Mouse (Mus musculus) neural tube, embryonic 14.5 days (tissue): Measurements from ENCODE around the gene Hmgcs2. TPM values are rescaled to one million over a fixed set of nuclear protein-coding genes. Genes with fewer than 3 reads are reported as not detected.
A peak's percentile ranks its signal among the peaks of the same experiment; 100 is the strongest.

Experiments
- ATAC-seq: fragments of 200-750 bp; cut with Nextera tagmentation; 2 replicates; pipeline ENCODE4 v1.8.0; 2017; ENCODE audit warnings: low read depth, mild to moderate bottlenecking, moderate TSS enrichment, moderate library complexity
- H3K27ac ChIP-seq: fragments of 300-500 bp; sonication (generic); 2 replicates; pipeline ENCODE4 v1.5.1; 2014; ENCODE audit warnings: low read depth, mild to moderate bottlenecking, control low read depth, low read length, moderate library complexity, mixed read lengths
- H3K27me3 ChIP-seq: fragments of 300-500 bp; sonication (generic); 2 replicates; pipeline ENCODE4 v1.6.1; 2014; ENCODE audit warnings: low read length; ENCODE audit not compliant: control insufficient read depth, insufficient read depth
- H3K36me3 ChIP-seq: fragments of 300-500 bp; sonication (generic); 2 replicates; pipeline ENCODE4 v1.6.1; 2014; ENCODE audit warnings: low read length, mixed read lengths; ENCODE audit not compliant: control insufficient read depth, insufficient read depth
- H3K4me1 ChIP-seq: fragments of 300-500 bp; sonication (generic); 2 replicates; pipeline ENCODE4 v1.6.1; 2014; ENCODE audit warnings: low read length; ENCODE audit not compliant: control insufficient read depth, insufficient read depth
- H3K4me2 ChIP-seq: fragments of 300-500 bp; sonication (generic); 2 replicates; pipeline ENCODE4 v1.6.1; 2014; ENCODE audit warnings: mild to moderate bottlenecking, low read depth, low read length, control low read depth
- H3K4me3 ChIP-seq: fragments of 300-500 bp; sonication (generic); 2 replicates; pipeline ENCODE4 v1.5.1; 2014; ENCODE audit warnings: low read depth, low read length, control low read depth, mixed read lengths
- H3K9ac ChIP-seq: fragments of 300-500 bp; sonication (generic); replicated peaks from 2 replicates; pipeline ENCODE4 v1.6.1; 2014; ENCODE audit warnings: low read depth, mild to moderate bottlenecking, control low read depth, low read length, mixed read lengths
- H3K9me3 ChIP-seq: fragments of 300-500 bp; sonication (generic); 2 replicates; pipeline ENCODE4 v1.6.1; 2016; ENCODE audit warnings: low read length; ENCODE audit not compliant: control insufficient read depth
- WGBS: fragments of 180-500 bp; shearing (Covaris S2); extraction: QIAGEN DNeasy Blood & Tissue Kit; methylation state at CpG from one replicate; pipeline ENCODE4 v1.1.7; 2014; 5-methylcytosine and 5-hydroxymethylcytosine counted together
- polyA plus RNA-seq: library from polyadenylated mRNA; unstranded; fragments of >200 nt; fragmentation: Nextera tagmentation; extraction: Ambion mirVana; gene quantifications from 2 replicates; pipeline ENCODE4 v1.2.1, GENCODE M21; 2014

Hmgcs2 gene
- polyA plus RNA-seq, 1 experiment from 2014 or later: 6.5 TPM

DNA sequence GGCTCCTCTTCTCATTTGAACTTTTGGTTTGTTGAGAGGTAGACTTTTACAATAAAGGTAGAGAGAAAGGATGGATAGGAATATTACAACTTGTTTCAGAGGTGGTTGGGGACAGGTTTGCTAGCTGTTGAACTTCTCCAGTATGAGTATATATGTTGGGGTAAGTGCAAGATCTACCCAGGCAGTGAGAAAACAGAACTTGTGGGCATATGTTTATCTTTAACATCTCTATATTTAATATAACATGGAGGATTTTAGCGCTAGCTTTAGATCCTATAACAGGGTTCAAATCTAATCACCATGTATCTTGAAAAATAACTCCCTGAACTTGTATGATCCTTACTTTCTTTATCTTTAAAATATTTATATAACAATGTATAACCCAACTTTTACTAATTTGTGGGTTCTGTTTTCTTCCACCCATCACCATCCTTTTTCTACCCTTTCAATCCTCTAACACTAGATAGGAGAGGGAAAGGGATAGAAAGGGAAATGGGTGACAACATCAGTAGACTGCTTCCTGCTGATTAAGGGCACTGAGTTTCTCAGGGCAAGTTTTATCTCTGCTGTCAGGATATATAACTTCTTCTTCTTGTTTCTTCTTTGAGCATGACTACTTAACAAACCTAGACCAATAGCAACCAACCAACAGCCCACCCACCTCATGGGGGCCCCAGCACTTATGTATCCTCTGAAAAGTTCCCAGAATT, 19.3 kb downstream of the Hmgcs2 start:
- H3K9ac ChIP-seq: no peak overlapping the region
- H3K36me3 ChIP-seq: no peaks in the 10 kb centered on the region
- no peak overlapping the region for H3K4me3 ChIP-seq
- H3K27ac ChIP-seq: no peak overlapping the region
- no peaks in the 10 kb centered on the region for H3K9me3 ChIP-seq
- H3K4me2 ChIP-seq: no peak overlapping the region
- H3K27me3 ChIP-seq: no peaks in the 10 kb centered on the region
- WGBS: 93% methylated on average over 1 of the region's 1 CpGs
- no peak for ATAC-seq
- H3K4me1 ChIP-seq: no peaks in the 10 kb centered on the region

- no peak overlapping the region for H3K4me3 ChIP-seq
- H3K4me2 ChIP-seq: no peak overlapping the region
- H3K27me3 ChIP-seq: no peaks in the 10 kb centered on the region
- H3K4me1 ChIP-seq: no peaks in the 10 kb centered on the region
- no peak overlapping the region for H3K27ac ChIP-seq
- H3K9me3 ChIP-seq: no peaks in the 10 kb centered on the region
- no peak overlapping the region for H3K9ac ChIP-seq
- no peaks in the 10 kb centered on the region for H3K36me3 ChIP-seq
- WGBS: 94% methylated on average over 4 of the region's 4 CpGs
- no peak for ATAC-seq
These were observed 20.0 kb downstream of the Hmgcs2 start for GRCm38 (mm10) chr3:98300266-98300665.

DNA sequence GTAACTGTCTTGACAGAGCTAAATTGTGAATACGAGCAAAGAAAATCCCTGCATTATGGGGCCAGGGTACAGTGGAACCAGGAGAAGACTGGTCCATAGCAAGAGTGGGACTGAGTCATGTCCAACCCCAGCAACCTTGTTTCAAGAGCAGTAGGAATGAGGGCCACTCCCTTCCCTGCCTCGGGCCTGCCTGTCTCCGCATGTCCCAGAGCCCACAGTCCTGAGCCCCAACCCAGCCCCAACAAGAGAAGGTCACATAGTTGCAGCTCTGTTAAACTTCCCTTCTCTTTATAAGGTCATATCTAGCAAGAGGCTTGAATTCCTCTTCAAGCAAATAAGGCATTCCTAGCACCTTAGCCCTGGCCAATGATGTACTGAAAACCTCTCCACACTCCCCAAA, 21.5 kb downstream of the Hmgcs2 start:
- no peak for ATAC-seq
- WGBS: 98% methylated on average over 3 of the region's 3 CpGs

GRCm38 (mm10) chr3:98308606-98309005, 28.4 kb downstream of the Hmgcs2 start:
- WGBS: 80% methylated on average over 6 of the region's 6 CpGs
- ATAC-seq: no peak
- no peak overlapping the region for H3K9ac ChIP-seq
- no peak overlapping the region for H3K4me2 ChIP-seq
- H3K27ac ChIP-seq: no peak overlapping the region
- no peaks in the 10 kb centered on the region for H3K36me3 ChIP-seq
- no peaks in the 10 kb centered on the region for H3K4me1 ChIP-seq
- H3K27me3 ChIP-seq: no peaks in the 10 kb centered on the region
- H3K9me3 ChIP-seq: no peaks in the 10 kb centered on the region
- no peak overlapping the region for H3K4me3 ChIP-seq

More for the DNA sequence above, 21.5 kb downstream of the Hmgcs2 start:
- no peaks in the 10 kb centered on the region for H3K9me3 ChIP-seq
- no peak overlapping the region for H3K4me3 ChIP-seq
- no peak overlapping the region for H3K4me2 ChIP-seq
- H3K4me1 ChIP-seq: no peaks in the 10 kb centered on the region
- no peaks in the 10 kb centered on the region for H3K36me3 ChIP-seq
- H3K27me3 ChIP-seq: no peaks in the 10 kb centered on the region
- no peak overlapping the region for H3K27ac ChIP-seq
- no peak overlapping the region for H3K9ac ChIP-seq

- no peak overlapping the region for H3K4me2 ChIP-seq
- no peak overlapping the region for H3K27ac ChIP-seq
- H3K36me3 ChIP-seq: no peaks in the 10 kb centered on the region
- no peak overlapping the region for H3K4me3 ChIP-seq
- no CpG with 5 or more reads among the region's 1 CpGs for WGBS
- no peaks in the 10 kb centered on the region for H3K27me3 ChIP-seq
- H3K9ac ChIP-seq: no peak overlapping the region
- no peaks in the 10 kb centered on the region for H3K9me3 ChIP-seq
- no peak for ATAC-seq
- no peaks in the 10 kb centered on the region for H3K4me1 ChIP-seq
These were observed 30.2 kb downstream of the Hmgcs2 start for GRCm38 (mm10) chr3:98310456-98310855.

DNA sequence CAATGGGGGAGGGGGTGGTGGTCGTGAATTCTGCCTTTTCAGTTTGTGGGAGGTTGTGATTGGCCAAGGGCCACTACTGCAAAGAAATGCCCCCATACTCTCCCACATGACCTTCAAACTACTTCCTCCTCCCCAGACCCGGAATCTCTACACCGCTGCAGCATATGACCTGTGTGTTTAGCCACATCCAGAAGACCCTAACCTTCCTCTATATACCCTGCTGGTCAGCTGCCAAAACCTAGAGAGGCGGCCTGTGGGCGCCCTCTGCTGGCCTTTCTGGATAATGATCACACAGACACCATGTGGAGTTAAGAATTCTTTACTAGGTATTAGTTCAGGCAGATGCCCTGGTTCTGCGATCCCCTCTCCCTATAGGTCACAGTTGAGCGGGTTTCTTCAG, 32.6 kb downstream of the Hmgcs2 start:
- H3K27me3 ChIP-seq: no peaks in the 10 kb centered on the region
- no peaks in the 10 kb centered on the region for H3K36me3 ChIP-seq

DNA sequence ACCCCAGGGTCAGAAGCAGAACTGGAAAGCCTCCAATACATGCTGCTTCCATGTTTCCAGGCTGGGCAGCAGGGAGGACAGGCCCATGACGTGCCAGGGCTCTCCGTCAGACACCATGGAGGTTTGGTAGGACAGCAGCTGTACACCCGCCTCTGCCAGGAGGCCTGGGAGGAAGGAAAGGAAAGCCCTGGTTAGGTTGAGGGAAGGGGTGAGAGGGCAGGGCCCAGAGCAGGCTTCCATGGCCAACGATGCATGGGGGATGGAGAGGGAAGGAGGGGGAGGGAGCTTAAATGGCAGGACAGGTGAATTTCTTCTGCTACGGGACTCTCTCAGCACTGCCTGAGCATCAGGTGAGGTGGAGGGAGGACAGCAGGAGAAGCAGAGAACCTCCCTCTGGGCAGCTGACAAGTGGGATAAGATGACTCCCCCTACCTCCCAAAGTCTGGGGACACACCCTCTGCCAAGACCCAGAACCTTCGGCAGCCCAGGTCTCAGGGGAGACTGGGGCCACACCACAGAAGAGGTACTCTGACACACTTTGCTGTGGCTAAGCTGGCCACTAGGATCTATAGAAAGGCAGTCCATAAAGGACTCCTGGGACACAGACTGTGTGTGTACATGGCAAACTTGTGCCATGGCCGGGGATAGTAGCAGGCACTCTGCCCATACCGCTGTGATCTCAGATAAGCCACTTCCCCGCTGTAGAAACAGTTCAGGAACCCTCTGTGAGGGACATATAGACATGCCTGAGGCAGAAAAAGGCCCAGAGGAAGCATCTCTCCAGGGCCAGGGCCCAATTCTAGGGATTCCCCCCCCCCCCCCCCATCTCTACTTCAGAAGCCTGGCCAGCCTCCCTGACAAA, 33.3 kb downstream of the Hmgcs2 start:
- Histone ChIP-seq H3K27me3 (no peaks in the 10 kb centered on the region), H3K4me2 (no peak overlapping the region), H3K9ac (no peak overlapping the region), H3K27ac (no peak overlapping the region), H3K36me3 (no peaks in the 10 kb centered on the region), H3K4me1 (no peaks in the 10 kb centered on the region), H3K9me3 (no peaks in the 10 kb centered on the region), H3K4me3 (no peak overlapping the region)
- ATAC-seq: peak; percentile 41; the same call in 1 of the 2 replicates
- WGBS: 84% methylated on average over 9 of the region's 9 CpGs

More for the DNA sequence above, 32.6 kb downstream of the Hmgcs2 start:
- Histone ChIP-seq H3K9ac (no peak overlapping the region), H3K4me1 (no peaks in the 10 kb centered on the region), H3K9me3 (no peaks in the 10 kb centered on the region), H3K4me3 (no peak overlapping the region), H3K27ac (no peak overlapping the region), H3K4me2 (no peak overlapping the region)
- peak; percentile 72; the same call in 1 of the 2 replicates for ATAC-seq
- WGBS: 37% methylated on average over 6 of the region's 7 CpGs

GRCm38 (mm10) chr3:98315181-98315580, 34.9 kb downstream of the Hmgcs2 start:
- no peak overlapping the region for H3K4me2 ChIP-seq
- no peak overlapping the region for H3K27ac ChIP-seq
- H3K4me1 ChIP-seq: no peaks in the 10 kb centered on the region
- H3K4me3 ChIP-seq: no peak overlapping the region
- no peaks in the 10 kb centered on the region for H3K9me3 ChIP-seq
- no peaks in the 10 kb centered on the region for H3K36me3 ChIP-seq
- no peak overlapping the region for H3K9ac ChIP-seq
- 92% methylated on average over 2 of the region's 2 CpGs for WGBS
- no peak for ATAC-seq
- no peaks in the 10 kb centered on the region for H3K27me3 ChIP-seq

- no peak overlapping the region for H3K27ac ChIP-seq
- WGBS: 59% methylated on average over 3 of the region's 3 CpGs
These were observed 36.9 kb downstream of the Hmgcs2 start for GRCm38 (mm10) chr3:98317143-98317542.

More at GRCm38 (mm10) chr3:98317143-98317542, 36.9 kb downstream of the Hmgcs2 start:
- no peaks in the 10 kb centered on the region for H3K9me3 ChIP-seq
- no peaks in the 10 kb centered on the region for H3K27me3 ChIP-seq
- no peaks in the 10 kb centered on the region for H3K4me1 ChIP-seq
- H3K36me3 ChIP-seq: no peaks in the 10 kb centered on the region
- no peak for ATAC-seq
- no peak overlapping the region for H3K4me2 ChIP-seq
- no peak overlapping the region for H3K9ac ChIP-seq
- no peak overlapping the region for H3K4me3 ChIP-seq
